Mouse (Mus musculus): ENCODE results near the gene 6330403K07Rik. TPM values are rescaled to one million over a fixed set of nuclear protein-coding genes. Genes with fewer than 3 reads are reported as not detected.
A peak's percentile ranks its signal among the peaks of the same experiment; 100 is the strongest.

Gene 6330403K07Rik
- polyA plus RNA-seq (2015; fragmentation: Nextera tagmentation; extraction: Ambion mirVana): 1.7 and 2.1 TPM in 2 replicates

GRCm38 (mm10) chr11:71033163-71033761 lies at the start of gene 6330403K07Rik:
Gene 6330403K07Rik, minus strand, starts transcription at chr11:71033513.
- no peak for DNase-seq (ENCODE audit: low spot score)

GRCm38 (mm10) chr11:71076342-71076741 lies 43.0 kb upstream of the 6330403K07Rik start:
- no peak for DNase-seq (ENCODE audit: low spot score)

DNA sequence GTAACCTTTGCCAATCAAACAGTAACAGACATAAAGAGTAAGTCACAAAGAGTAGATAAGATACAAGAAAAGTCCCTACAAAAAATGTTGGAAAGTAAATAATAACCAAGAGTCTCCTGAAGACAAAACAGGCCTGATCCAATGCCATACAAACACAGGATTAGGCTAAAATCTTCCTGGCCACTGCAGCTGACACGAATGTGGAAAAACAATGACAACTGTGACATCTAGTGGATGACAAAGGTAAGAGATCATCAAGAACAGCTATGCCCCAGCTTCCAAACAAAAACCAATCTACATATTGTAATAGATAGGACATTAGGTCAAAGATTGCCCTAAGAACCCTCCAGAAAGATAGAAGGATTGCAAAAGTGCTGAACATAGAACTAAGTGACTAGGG lies 19.2 kb upstream of the 6330403K07Rik start:
- DNase-seq (ENCODE audit: low spot score): no peak

GRCm38 (mm10) chr11:71039526-71040298 lies 6.4 kb upstream of the 6330403K07Rik start:
- no peak for DNase-seq (ENCODE audit: low spot score)

- DNase-seq (ENCODE audit: low spot score): no peak
These were observed 686 bp downstream of the 6330403K07Rik start for GRCm38 (mm10) chr11:71032491-71033162.

GRCm38 (mm10) chr11:71032070-71032469 lies 1.2 kb downstream of the 6330403K07Rik start:
- no peak for DNase-seq (ENCODE audit: low spot score)

DNA sequence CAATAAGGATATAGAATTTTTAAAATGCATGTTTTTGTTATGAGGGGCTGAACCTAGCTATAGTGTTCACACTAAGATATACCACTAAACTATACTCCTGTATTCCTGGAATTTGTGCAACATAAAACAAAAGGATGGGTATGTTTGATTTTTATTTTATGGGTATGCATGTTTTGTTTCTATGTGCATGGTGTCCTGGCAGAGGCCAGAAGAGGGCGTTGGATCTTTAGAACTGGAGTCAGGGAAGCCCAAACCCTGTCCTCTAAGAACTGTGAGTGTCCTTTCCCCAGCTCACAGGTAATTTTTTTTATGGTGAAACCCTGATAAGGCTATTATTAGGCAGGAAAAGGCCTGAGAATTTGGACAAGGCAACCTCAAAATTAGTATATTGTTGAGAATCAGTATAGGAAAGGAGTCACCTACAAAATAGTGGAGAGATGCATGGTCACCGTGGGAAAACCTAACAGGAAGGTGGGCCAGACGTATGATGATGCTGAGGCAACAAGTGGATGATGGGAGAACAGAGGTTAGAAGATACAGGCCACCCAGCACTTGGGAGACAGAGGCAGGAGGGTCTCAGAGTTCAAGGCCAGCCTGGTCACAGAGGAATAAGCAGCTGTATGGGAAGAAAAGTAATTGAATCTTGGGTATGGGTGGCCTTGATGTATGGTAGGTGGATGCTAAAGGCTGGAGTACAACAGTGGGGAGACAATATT lies 3.8 kb downstream of the 6330403K07Rik start:
- DNase-seq (ENCODE audit: low spot score): no peak

DNA sequence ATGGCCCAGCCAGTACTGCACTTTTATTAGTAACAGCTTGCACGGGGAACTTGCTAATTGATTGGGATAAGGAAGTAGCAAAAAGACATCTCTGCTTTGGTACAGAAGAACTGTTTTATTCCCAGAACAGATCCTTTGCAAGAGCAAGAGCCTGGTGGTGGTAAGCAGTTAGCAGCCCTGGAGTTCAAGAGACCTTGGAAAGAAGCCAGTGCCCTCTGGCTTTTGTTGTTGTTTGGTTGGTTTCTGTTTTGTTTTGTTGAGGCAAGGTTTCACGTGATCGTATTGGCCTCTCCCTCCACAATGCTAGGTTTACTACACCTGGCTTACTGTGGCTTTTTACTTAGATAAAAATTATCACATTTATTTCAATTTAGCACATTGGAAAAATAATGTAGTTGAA lies 5.0 kb downstream of the 6330403K07Rik start:
- DNase-seq (ENCODE audit: low spot score): no peak

DNA sequence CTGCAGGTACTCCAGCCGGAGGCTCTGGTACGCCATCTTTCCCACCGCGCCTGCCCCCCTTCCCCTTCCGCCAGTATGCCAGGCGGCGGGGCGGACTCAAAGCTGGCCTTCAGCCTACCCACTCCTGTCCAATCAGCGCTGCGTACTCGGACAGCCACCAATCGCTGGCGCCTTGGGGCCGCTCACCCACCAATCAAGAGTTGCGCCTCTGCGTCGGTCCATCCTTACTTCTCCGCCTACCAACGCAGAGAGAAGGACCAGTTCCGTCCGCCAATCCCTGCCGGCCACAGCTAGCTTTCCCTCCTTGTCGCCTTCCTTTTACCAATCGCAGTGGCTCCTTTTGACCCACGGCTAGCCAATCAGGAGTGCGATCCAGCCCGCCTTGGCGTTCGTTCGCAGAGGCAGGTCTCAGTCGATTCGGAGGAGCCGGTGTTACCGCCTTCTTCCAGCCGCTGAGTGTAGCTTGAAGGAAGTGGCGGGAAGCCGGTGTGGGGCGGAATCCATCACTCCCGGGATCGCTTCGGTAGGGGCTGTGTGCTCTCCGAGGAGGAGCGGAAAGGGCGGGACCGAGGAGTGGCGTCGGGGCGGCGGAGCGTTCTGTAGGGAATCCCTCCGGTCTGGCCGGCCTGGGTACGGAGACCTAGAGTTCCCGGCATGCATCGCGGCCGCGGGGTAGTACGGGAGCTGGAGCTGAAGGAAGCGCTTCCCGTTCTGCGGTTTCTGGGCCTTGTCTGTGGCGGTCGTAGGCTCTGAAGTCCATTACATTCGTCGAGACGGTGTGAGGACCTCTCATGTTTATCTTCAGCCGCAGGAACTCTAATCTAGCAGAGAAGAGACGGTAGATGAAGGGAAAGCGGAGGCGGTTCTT lies 13.9 kb downstream of the 6330403K07Rik start, which contains the start of the genes Mis12 and Derl2:
Mis12 (plus strand) TSS at position 411 of the 868 bp plus-strand sequence.
Derl2 (minus strand) TSS at position 641 of the 868 bp plus-strand sequence.
- DNase-seq (ENCODE audit: low spot score): peak; percentile 99

- no peak for DNase-seq (ENCODE audit: low spot score)
These were observed 14.7 kb downstream of the 6330403K07Rik start for GRCm38 (mm10) chr11:71018416-71019200.

- DNase-seq (ENCODE audit: low spot score): no peak
These were observed 16.3 kb downstream of the 6330403K07Rik start for GRCm38 (mm10) chr11:71017051-71017450.

GRCm38 (mm10) chr11:71012743-71013142 lies 20.6 kb downstream of the 6330403K07Rik start:
- DNase-seq (ENCODE audit: low spot score): no peak

DNA sequence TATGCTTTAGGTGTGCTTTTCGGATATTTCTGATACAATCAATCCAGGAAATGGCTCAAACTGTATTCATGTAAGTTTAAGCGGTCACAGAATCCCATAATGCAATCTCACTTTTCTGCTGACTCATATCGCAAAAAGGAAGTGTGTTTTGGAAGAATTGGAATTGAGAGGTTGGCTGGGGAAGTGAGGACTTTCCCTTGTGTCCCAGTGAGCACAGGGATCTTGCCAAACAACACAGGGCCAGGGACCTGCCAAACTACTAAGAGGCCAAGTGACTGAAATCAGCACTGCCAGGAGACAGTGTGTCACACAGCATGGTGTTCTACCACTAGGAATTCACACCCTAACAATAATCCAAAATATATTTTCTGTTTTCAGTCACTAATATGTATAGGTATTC lies 25.0 kb downstream of the 6330403K07Rik start:
- no peak for DNase-seq (ENCODE audit: low spot score)

- no peak for DNase-seq (ENCODE audit: low spot score)
These were observed 25.5 kb downstream of the 6330403K07Rik start for GRCm38 (mm10) chr11:71007831-71008230.

DNA sequence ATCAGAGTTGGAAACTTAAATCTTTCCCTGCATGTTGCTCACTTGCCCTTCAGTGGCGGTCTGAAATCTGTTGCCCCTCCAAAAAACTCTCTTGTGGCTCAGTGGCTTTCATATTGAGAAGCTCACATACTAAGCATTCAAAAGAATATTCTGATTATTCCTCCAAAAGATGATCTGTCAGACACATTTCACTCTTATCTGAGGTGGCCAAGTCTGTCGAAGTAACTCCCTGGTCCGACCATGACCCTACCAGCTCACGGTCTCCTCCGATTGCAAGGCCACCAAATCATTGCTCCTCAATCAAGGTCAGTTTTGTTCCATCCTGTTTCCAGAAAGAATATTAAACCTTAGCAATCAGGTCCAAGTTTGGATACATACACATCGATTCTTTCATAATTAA lies 26.3 kb downstream of the 6330403K07Rik start:
- no peak for DNase-seq (ENCODE audit: low spot score)

GRCm38 (mm10) chr11:71005046-71005445 lies 28.3 kb downstream of the 6330403K07Rik start:
- peak; percentile 16 for DNase-seq (ENCODE audit: low spot score)

DNA sequence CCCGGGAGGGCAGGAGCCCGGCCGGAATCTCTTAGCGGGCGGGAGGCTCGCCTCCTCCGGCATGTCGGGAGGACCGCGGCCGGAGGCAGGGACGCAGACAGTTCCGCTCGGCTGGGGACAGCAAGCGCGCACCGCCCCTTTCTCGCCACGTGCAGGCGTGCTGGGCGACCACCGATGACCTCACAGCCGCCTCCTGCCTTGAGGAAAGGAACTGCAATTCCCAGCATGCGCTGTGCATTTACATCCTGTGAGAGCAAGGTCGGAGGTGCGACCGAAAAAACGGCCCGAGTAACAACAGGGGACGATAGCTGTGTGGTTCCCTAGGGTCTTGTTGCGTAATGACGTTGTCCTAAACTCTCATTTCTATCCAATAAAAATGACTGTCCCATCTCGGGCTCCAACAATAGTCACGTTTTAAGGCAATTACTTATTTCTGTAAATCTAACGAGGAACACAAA lies 29.0 kb downstream of the 6330403K07Rik start, which contains the start of gene Dhx33:
Dhx33 (minus strand) TSS at position 122 of the 458 bp plus-strand sequence.
- DNase-seq (ENCODE audit: low spot score): peak; percentile 97

DNA sequence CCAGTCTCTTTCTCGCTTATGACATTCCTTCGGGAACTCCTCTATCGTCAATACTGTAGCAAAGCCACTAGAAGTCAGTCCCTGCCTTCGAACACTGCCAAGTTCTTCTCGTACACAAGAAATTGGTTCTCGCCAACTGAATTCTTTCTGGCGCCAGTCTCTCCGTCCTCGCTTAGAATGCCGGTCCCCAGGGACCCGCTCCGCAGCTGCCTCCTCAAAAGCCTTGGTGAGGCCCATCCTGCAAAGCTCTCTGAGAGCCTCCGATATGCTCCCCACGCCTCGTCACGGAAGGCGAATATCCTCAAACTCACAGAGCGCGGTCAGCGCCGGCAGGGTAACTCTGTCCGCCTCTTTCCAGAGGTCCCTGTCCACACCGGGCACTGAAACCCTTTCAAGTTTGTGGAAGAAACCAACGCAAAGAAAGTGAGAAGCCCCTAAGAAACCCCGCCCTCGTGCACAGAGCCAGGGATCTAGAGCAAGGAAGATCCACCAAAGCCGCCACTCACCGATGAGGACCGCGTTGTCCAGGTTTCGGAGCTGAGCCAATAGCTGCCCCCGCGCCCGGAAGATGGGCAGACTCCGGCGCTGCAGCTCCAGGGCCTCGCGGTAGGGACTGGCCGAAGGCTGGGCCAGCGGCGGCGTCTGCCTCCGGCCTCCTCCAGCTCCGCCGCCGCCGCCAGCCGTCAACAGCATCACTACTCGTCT lies 29.6 kb downstream of the 6330403K07Rik start:
- peak; percentile 4 for DNase-seq (ENCODE audit: low spot score)

DNA sequence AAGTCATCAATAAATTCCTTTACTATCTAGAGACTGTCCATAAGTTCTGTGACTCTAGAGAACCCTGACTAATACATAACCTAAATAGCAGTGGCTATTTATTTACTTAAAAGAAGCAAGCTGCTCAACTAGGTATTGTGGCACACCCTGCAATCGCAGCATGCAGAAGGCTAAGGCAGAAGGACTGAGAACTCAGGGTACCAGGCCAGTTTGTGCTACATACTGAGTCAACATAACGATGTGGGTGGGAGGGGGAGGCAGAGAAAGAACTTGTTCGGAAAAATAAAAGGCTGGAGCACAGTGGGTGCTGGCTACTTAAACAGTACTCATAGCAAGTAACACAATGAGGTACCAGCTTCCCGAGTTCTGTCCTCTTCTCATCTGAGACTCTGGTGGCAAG lies 32.1 kb downstream of the 6330403K07Rik start:
- no peak for DNase-seq (ENCODE audit: low spot score)

All from thymus, postnatal 0 days (tissue).